Mouse (Mus musculus) testis, adult 2 months (tissue): ENCODE measurements around the gene Fastkd3. TPM values are rescaled to one million over a fixed set of nuclear protein-coding genes. Genes with fewer than 3 reads are reported as not detected.
A peak's percentile ranks its signal among the peaks of the same experiment; 100 is the strongest.

ENCODE experiments used
- H3K27ac ChIP-seq: fragments of 200-500 bp; 2 replicates; pipeline ENCODE4 v1.5.1; 2012; ENCODE audit warnings: low read depth, low read length; ENCODE audit not compliant: control insufficient read depth, insufficient read depth
- H3K27me3 ChIP-seq: fragments of 200-500 bp; 2 replicates; pipeline ENCODE4 v1.6.1; 2012; ENCODE audit warnings: mild to moderate bottlenecking, low read length, moderate library complexity; ENCODE audit not compliant: control insufficient read depth, insufficient read depth
- H3K36me3 ChIP-seq: fragments of 200-500 bp; 2 replicates; pipeline ENCODE4 v1.6.1; 2012; ENCODE audit warnings: mild to moderate bottlenecking, low read length; ENCODE audit not compliant: control insufficient read depth, insufficient read depth
- H3K4me1 ChIP-seq: fragments of 200-500 bp; 2 replicates; pipeline ENCODE4 v1.6.1; 2012; ENCODE audit warnings: low read length; ENCODE audit not compliant: control insufficient read depth, insufficient read depth
- H3K4me3 ChIP-seq: fragments of 200-500 bp; 2 replicates; pipeline ENCODE4 v1.5.1; 2012; ENCODE audit warnings: low read depth, mild to moderate bottlenecking, low read length, moderate library complexity, mixed read lengths; ENCODE audit not compliant: control insufficient read depth
- CTCF ChIP-seq: fragments of 200-500 bp; IDR thresholded peaks from 2 replicates; pipeline ENCODE4 v1.5.1; 2012; ENCODE audit warnings: low read depth, mild to moderate bottlenecking, inconsistent platforms, low read length, moderate library complexity; ENCODE audit not compliant: control insufficient read depth, insufficient read depth, insufficient replicate concordance
- POLR2A ChIP-seq: fragments of 200-500 bp; IDR thresholded peaks from 2 replicates; pipeline ENCODE4 v1.6.1; 2012; ENCODE audit warnings: low read depth, mild to moderate bottlenecking, inconsistent platforms, low read length, moderate library complexity; ENCODE audit not compliant: control insufficient read depth
- polyA plus RNA-seq: library from polyadenylated mRNA; depleted of rRNA; stranded (reverse); fragments of >200 nt; gene quantifications from 2 replicates; pipeline ENCODE4 v1.2.3, GENCODE M21; 2012

Gene Fastkd3
- polyA plus RNA-seq, 1 experiment = 15.8 TPM

- no peaks in the 10 kb centered on the region for H3K27me3 ChIP-seq
- H3K4me3 ChIP-seq = no peak overlapping the region
- no peak for TF ChIP-seq CTCF
- no peak for TF ChIP-seq POLR2A
- no peaks in the 10 kb centered on the region for H3K4me1 ChIP-seq
- peaks cover 4% of the 10 kb centered on the region for H3K36me3 ChIP-seq
- H3K27ac ChIP-seq = no peak overlapping the region; the same call in 1 of the 2 replicates
Observed at GRCm38 (mm10) chr13:68572966-68573913, 8.8 kb upstream of the Fastkd3 start.

GRCm38 (mm10) chr13:68574398-68574797 is 7.6 kb upstream of the Fastkd3 start:
- Histone ChIP-seq H3K27ac (no peak overlapping the region), H3K27me3 (no peaks in the 10 kb centered on the region), H3K4me1 (no peaks in the 10 kb centered on the region), H3K36me3 (peaks cover 3% of the 10 kb centered on the region), H3K4me3 (no peak overlapping the region)
- TF ChIP-seq POLR2A (no peak), CTCF (no peak)

GRCm38 (mm10) chr13:68577945-68578344 is 4.1 kb upstream of the Fastkd3 start:
- H3K4me3 ChIP-seq = no peak overlapping the region
- no peaks in the 10 kb centered on the region; the same call in 1 of the 2 replicates for H3K4me1 ChIP-seq
- H3K36me3 ChIP-seq = peaks cover 3% of the 10 kb centered on the region
- no peak for TF ChIP-seq CTCF
- no peak for TF ChIP-seq POLR2A
- H3K27ac ChIP-seq = peak overlapping the region; percentile 32
- no peaks in the 10 kb centered on the region for H3K27me3 ChIP-seq

GRCm38 (mm10) chr13:68581086-68581740 is 821 bp upstream of the Fastkd3 start:
- no peaks in the 10 kb centered on the region for H3K27me3 ChIP-seq
- H3K36me3 ChIP-seq = peaks cover 1% of the 10 kb centered on the region
- peak overlapping the region; percentile 90 for H3K27ac ChIP-seq
- peak overlapping the region; percentile 94 for H3K4me3 ChIP-seq
- no peak for TF ChIP-seq CTCF
- TF ChIP-seq POLR2A = no peak
- H3K4me1 ChIP-seq = no peaks in the 10 kb centered on the region; the same call in 1 of the 2 replicates

GRCm38 (mm10) chr13:68582517-68582780 is 415 bp downstream of the Fastkd3 start:
- Histone ChIP-seq H3K27me3 (no peaks in the 10 kb centered on the region), H3K36me3 (peaks cover 1% of the 10 kb centered on the region), H3K4me1 (no peaks in the 10 kb centered on the region; the same call in 1 of the 2 replicates), H3K4me3 (peak overlapping the region; percentile 94), H3K27ac (peak overlapping the region; percentile 78)
- no peak for TF ChIP-seq POLR2A
- no peak for TF ChIP-seq CTCF

GRCm38 (mm10) chr13:68583961-68584360 is 1.9 kb downstream of the Fastkd3 start:
- peaks cover 1% of the 10 kb centered on the region for H3K36me3 ChIP-seq
- no peaks in the 10 kb centered on the region; the same call in 1 of the 2 replicates for H3K4me1 ChIP-seq
- no peak overlapping the region for H3K27ac ChIP-seq
- no peaks in the 10 kb centered on the region for H3K27me3 ChIP-seq
- TF ChIP-seq CTCF (no peak), POLR2A (no peak)
- H3K4me3 ChIP-seq = no peak overlapping the region

- TF ChIP-seq CTCF (no peak), POLR2A (no peak)
- H3K4me1 ChIP-seq = no peaks in the 10 kb centered on the region; the same call in 1 of the 2 replicates
- H3K36me3 ChIP-seq = no peaks in the 10 kb centered on the region; the same call in 1 of the 2 replicates
- H3K27ac ChIP-seq = no peak overlapping the region
- H3K27me3 ChIP-seq = no peaks in the 10 kb centered on the region
- H3K4me3 ChIP-seq = no peak overlapping the region
Observed at GRCm38 (mm10) chr13:68585441-68585840, 3.4 kb downstream of the Fastkd3 start.

GRCm38 (mm10) chr13:68588352-68588751 is 6.3 kb downstream of the Fastkd3 start:
- no peak overlapping the region for H3K27ac ChIP-seq
- H3K4me1 ChIP-seq = no peaks in the 10 kb centered on the region
- TF ChIP-seq CTCF (no peak), POLR2A (no peak)
- H3K4me3 ChIP-seq = no peak overlapping the region
- no peaks in the 10 kb centered on the region; the same call in 1 of the 2 replicates for H3K36me3 ChIP-seq
- no peaks in the 10 kb centered on the region for H3K27me3 ChIP-seq
